Mouse (Mus musculus) E14TG2a.4 (cell line): ENCODE measurements at regions not wholly inside any gene's neighbourhood (a gene's known extent, or its start where the extent isn't known, plus 50 kb on each side); places are given as distances from the start of the nearest gene placed in this dataset.

ENCODE experiments used
- CTCF ChIP-seq: conservative IDR thresholded peaks from 2 replicates; pipeline ENCODE4 v1.5.1; 2014; ENCODE audit warnings: low read length
- NANOG ChIP-seq: IDR thresholded peaks from 2 replicates; pipeline ENCODE4 v1.6.1; 2014; ENCODE audit warnings: borderline replicate concordance, low read length, mixed read lengths
- POU5F1 ChIP-seq: IDR thresholded peaks from 2 replicates; pipeline ENCODE4 v1.6.1; 2014; ENCODE audit warnings: low read length, borderline replicate concordance

- TF ChIP-seq CTCF (no peak), POU5F1 (no peak), NANOG (no peak)
Measured at GRCm38 (mm10) chr8:26833297-26833696, 143.8 kb upstream of the Zfp703 start.
